Mouse (Mus musculus) bone marrow macrophage, adult 2 months (primary cell): ENCODE measurements at regions not wholly inside any gene's neighbourhood (a gene's known extent, or its start where the extent isn't known, plus 50 kb on each side); places are given as distances from the start of the nearest gene placed in this dataset.

Experiments
- H3K27ac ChIP-seq: 2 replicates; pipeline ENCODE4 v1.5.1; 2012; ENCODE audit warnings: low read depth, low read length; ENCODE audit not compliant: insufficient read depth
- H3K4me1 ChIP-seq: 2 replicates; pipeline ENCODE4 v1.6.1; 2012; ENCODE audit warnings: low read length; ENCODE audit not compliant: control insufficient read depth, insufficient read depth
- H3K4me3 ChIP-seq: 2 replicates; pipeline ENCODE4 v1.5.1; 2012; ENCODE audit warnings: mild to moderate bottlenecking, low read length, moderate library complexity; ENCODE audit not compliant: insufficient read depth
- CTCF ChIP-seq: IDR thresholded peaks from 2 replicates; pipeline ENCODE4 v1.5.1; 2012; ENCODE audit warnings: low read depth, mild to moderate bottlenecking, low read length, moderate library complexity
- POLR2A ChIP-seq: IDR thresholded peaks from 2 replicates; pipeline ENCODE4 v1.6.1; 2012; ENCODE audit warnings: mild to moderate bottlenecking, low read depth, low read length, borderline replicate concordance

- TF ChIP-seq POLR2A, result no peak
- TF ChIP-seq CTCF, result no peak
- Histone ChIP-seq H3K4me3 (no peak overlapping the region), H3K4me1 (no peaks in the 10 kb centered on the region), H3K27ac (no peak overlapping the region)
Observed at GRCm38 (mm10) chr3:53341304-53342206, 121.6 kb downstream of the Nhlrc3 start.

DNA sequence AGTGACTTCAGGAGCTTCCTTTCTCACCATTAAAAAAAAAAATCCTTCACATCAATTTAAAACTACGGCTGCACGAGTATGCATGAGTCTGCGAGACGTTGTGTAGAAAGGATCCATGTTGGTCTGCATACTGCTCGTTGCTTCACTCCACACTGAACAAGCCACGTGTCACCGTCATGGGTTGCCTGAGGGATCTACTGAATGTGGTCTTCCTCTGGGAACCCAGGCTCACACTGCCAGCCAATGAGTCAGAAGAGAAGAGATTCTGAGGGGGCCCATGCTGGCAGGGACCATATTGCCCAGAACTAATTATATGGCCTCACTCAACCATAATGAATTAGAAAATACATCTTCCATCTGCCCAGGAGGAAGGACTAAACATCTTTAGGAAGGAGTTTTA lies 124.6 kb downstream of the Nhlrc3 start:
- Histone ChIP-seq H3K27ac (no peak overlapping the region), H3K4me3 (no peak overlapping the region), H3K4me1 (no peaks in the 10 kb centered on the region)
- TF ChIP-seq CTCF (no peak), POLR2A (no peak)

- no peaks in the 10 kb centered on the region for H3K4me1 ChIP-seq
- no peak for TF ChIP-seq POLR2A
- no peak for TF ChIP-seq CTCF
- no peak overlapping the region for H3K27ac ChIP-seq
- no peak overlapping the region for H3K4me3 ChIP-seq
Observed at GRCm38 (mm10) chr3:53334051-53334450, 129.1 kb downstream of the Nhlrc3 start.

DNA sequence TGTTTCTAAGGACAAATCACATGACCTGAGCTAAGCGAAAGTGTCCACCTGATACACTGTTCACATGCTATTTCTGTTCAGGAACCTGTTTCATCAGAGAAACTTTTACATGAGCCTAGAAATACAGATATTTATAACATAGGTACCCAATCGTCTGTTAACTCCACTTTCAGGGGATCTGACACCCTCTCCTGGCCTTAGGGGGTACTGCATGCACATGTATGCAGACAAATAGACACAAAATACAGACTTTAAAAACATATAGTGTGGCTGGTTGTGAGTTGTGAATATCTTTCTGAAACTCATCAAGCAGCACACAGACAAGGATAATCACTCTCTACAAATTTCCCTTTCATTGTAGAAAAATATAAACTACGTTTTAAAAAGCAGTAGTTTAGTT lies 133.6 kb downstream of the Nhlrc3 start:
- no peak overlapping the region for H3K4me3 ChIP-seq
- TF ChIP-seq CTCF, result no peak
- no peak for TF ChIP-seq POLR2A
- H3K4me1 ChIP-seq, result no peaks in the 10 kb centered on the region
- no peak overlapping the region for H3K27ac ChIP-seq

DNA sequence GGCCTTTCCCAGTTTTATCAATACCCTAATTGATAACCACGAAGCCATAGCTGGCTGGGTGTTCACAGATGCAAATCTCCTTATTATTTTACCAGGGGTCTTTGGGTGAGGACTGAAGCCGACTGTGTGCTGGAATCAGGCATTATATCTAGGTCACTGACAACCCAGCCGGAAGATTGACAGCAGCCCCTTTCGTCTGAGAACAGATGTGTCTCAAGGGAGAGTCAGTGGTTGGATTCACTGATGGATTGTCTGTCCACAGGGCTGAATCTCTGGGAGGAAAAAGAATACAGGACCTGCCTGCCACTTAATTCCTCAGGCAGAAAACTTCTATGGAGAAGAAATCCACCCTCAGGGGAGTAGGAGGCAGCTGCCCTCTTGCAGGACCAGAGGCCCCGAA lies 135.7 kb downstream of the Nhlrc3 start:
- Histone ChIP-seq H3K27ac (no peak overlapping the region), H3K4me3 (no peak overlapping the region)
- TF ChIP-seq POLR2A (no peak), CTCF (no peak)

GRCm38 (mm10) chr3:53326967-53327366 lies 136.2 kb downstream of the Nhlrc3 start:
- no peak overlapping the region for H3K27ac ChIP-seq
- no peak overlapping the region for H3K4me3 ChIP-seq
- no peaks in the 10 kb centered on the region for H3K4me1 ChIP-seq
- no peak for TF ChIP-seq CTCF
- TF ChIP-seq POLR2A, result no peak

More for the DNA sequence above, 135.7 kb downstream of the Nhlrc3 start:
- H3K4me1 ChIP-seq, result no peaks in the 10 kb centered on the region

- no peak overlapping the region for H3K27ac ChIP-seq
- H3K4me1 ChIP-seq, result no peaks in the 10 kb centered on the region
- no peak overlapping the region for H3K4me3 ChIP-seq
- no peak for TF ChIP-seq POLR2A
- no peak for TF ChIP-seq CTCF
Observed at GRCm38 (mm10) chr3:53325080-53325479, 138.1 kb downstream of the Nhlrc3 start.

GRCm38 (mm10) chr3:53324386-53324785 lies 138.7 kb downstream of the Nhlrc3 start:
- Histone ChIP-seq H3K4me3 (no peak overlapping the region), H3K4me1 (no peaks in the 10 kb centered on the region), H3K27ac (no peak overlapping the region)
- TF ChIP-seq POLR2A, result no peak
- no peak for TF ChIP-seq CTCF

DNA sequence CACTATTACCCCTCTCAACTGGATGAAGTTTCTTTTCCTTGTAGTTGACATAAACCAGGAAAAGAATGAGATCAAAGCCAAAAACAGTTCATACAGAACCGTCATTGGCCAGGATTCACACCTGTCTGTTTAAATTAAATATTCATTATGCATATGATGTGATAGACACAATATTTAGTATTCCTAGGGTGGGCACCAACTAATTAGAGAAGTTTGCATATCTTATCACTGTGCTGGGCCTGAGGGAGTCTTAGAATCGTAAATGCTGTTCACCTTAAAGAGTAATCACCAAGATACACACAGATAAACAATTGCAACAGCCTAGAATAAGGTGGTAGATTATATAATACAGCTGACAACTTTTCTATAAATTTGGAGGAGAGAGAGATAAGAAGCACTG lies 147.7 kb downstream of the Nhlrc3 start:
- no peak overlapping the region for H3K27ac ChIP-seq
- TF ChIP-seq CTCF, result no peak
- no peak for TF ChIP-seq POLR2A
- H3K4me3 ChIP-seq, result no peak overlapping the region
- H3K4me1 ChIP-seq, result no peaks in the 10 kb centered on the region
